Mouse (Mus musculus): Measurements from ENCODE around the gene Fbxl18.
"Not testable (repeated sequence)": the region's sequence is repeated elsewhere in the genome, so short reads cannot be mapped to it uniquely, and the experiment has no call there.

Fbxl18 gene

DNA sequence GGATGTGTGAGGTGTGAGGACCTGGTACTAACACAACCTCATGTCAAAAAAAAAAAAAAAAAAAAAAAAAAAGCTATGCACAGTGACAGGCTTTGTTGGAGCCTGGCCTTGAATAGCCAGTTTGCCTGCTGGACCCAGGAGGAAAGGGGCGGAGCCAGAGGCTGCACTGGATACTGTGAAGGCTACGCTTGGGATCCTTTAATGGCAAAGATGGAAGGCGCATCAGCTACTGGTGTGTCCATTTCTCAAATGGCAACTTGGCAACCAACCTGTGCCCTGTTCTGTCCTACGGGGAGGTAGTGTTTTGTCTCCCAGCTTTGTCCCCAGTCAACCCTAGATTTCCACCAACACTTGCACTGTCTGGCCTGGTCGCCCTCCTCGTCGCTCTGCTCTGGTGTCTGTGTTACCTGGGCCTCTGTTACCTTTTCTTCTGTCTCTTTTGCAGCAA lies 6.2 kb upstream of the Fbxl18 start:
- intact Hi-C loops (cut with DNase I): no loop called here

DNA sequence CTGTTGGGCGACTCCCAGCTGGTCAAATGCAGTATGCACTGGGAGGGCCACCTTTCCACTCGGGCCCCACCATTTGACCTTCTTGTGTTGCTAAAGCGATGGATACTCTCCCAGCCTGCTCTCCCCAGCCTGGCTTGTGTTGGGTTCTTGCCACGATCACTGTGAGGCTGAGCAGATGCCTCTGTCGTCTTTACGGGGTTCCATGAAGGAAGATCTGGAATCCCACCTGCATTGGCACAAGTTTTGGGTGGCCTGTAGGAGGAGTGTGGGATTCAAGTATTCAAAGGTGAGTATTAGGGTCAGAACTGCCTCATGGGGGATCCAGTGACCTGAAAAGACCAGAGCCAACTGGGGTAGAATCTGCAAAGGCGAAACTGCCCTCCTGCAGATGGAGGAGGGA lies 5.4 kb upstream of the Fbxl18 start:
- intact Hi-C loops (cut with DNase I): no loop called here

DNA sequence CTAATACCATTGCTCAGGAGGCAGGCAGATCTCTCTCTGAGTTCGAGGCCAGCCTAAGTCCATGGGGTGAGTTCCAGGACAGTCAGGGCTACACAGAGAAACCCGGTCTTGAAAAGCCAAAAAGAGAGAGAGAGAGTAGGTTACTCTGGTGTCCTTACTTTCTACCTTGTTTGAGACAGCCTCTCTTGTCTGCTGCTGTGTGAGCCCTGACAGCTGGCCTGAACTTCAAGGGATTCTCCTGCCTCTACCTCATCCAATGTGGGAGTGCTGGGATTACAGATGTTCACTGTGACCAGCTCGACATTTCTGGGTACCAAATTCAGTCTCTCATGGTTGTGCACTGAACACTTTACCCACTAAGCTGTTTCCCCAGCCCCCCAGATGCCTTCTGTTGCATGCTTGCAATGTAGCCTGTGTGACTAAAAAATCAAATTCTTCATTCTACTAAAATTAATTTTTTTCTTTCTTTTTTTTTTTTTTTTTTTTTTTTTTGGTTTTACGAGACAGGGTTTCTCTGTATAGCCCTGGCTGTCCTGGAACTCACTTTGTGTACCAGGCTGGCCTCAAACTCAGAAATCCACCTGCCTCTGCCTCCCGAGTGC lies 4.8 kb upstream of the Fbxl18 start:
- intact Hi-C loops (cut with DNase I): no loop called here

DNA sequence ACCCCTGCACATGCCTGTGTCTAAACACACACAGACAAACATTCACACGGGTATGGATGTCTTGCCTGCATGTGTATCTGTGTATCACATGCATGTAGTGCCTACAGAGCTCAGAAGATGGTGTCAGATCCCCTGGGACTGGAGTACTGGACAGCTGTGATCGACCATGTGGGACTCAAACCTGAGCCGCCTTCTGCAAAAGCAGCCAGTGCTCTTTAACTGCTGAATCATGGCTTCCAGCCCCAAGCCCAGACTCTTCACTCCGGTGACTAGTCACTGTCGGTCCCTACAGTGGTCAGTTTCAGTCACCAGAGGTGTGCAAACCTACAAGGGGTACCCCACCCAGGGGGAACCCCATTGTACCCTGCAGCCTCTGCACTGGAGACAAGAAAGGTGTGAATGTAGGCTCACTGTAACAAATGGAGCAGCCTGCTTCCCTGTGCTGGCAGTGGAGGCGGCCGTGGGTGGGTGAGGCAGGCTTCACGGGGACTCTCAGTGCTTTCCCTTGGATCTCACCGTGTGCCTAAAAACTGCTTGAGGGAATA lies 3.9 kb upstream of the Fbxl18 start:
- intact Hi-C loops (cut with DNase I): no loop called here

DNA sequence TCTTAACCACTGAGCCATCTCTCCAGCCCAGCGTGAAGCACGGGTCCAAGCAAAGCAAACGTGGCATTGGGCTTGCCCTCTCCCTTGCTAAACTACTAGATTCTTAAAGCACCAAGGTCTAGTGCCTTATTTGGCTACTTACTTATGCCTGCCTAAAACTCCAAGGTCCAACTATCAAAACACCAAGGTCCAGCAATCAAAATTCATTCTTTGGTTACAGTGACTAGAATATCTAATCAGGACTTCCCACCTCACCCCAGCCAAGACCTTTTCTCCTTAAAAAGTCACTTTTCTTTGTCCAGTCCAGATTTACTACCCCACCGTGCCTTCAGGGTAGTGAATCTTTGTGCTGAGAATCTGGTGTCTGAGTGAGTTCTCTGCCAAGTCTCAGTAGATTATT lies 3.1 kb upstream of the Fbxl18 start:
- intact Hi-C loops (cut with DNase I): no loop called here

DNA sequence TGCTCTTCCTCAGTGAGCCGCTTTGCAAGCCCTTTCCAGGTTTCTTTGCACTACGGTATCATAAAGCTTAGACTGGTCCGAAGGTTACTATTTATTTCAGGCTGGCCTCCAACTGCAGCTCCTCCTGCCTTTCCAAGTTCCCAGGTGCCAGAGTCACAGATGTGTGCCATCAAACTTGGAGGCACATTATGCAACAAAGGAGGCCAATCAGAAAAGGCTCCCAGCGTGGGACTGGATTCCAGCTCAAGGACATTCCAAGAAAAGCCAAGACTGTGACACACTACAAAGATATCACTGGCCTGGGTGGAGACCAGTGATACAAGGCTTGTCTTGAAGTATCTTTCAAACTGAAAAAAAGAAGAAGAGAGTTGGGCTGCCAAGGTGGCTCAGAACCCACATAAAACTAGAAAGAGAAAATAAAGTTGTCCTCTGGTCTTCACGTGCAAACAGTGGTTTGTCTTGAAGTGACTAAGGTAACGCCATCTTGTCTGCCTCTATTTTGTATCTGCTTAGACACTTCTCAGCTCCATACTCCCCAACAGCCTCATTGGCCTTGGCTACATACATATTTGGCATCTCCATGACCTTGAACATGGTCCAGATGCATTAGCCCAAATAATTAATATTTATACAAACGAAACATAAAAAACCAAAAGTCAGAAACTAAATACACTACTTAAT lies 2.5 kb upstream of the Fbxl18 start:
- intact Hi-C loops (cut with DNase I): no loop called here

DNA sequence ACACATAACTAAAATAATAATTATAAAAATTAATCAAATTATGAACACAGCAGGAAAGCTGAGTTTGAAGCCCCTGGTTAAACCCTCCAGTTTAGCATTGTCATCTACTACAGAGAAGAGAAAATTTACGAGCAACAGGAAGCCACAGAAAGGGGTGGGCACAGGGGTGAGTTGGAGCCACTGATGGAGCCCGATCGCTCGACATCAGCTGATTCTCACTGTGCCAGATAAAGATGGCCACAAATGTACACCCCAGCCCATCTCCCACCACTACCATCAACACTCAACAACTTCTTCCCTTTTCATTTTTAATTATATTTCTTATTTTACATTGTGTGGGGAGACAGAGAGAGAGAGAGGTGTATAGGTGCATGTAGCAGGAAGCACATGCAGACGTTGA lies 1.5 kb upstream of the Fbxl18 start:
- intact Hi-C loops (cut with DNase I): no loop called here

DNA sequence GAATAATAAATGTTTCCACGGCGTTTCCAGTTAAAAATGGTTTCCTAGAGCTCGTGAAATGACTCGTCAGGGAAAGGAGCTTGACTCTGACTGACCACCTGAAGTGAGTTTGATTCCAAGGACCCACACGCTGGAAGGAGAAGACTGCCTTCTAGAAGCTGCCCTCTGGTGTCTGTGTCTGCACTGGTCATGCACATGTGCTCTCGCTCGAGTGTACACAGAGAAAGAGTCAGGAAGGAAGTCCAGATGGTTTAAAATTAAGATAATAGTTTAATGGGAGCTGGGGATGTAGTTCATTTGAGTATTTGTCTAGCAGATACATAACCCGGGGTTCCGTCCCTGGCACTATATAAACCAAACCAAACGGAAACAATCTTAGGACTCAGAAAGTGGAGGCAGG lies 971 bp upstream of the Fbxl18 start:
- intact Hi-C loops (cut with DNase I): no loop called here

DNA sequence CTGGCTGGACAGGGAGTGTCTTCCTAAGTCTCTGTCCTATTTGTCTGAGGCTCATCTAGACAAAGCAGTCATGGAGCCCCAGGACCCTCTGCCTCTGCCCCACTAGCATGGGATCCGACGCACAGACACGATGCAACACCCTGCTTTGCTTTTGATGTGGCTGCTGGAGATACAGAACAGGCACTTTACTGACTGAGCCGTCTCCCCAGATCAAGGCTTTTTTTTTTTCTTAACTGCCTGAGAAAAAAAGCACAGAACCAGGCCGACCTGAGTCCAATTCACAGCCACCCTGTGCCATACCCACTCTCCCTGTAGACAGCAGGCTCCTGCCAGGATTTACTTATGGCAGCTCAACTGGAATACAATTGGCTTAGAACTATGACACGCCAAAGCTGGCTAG lies 3.8 kb downstream of the Fbxl18 start:
- intact Hi-C loops (cut with DNase I): no loop called here

DNA sequence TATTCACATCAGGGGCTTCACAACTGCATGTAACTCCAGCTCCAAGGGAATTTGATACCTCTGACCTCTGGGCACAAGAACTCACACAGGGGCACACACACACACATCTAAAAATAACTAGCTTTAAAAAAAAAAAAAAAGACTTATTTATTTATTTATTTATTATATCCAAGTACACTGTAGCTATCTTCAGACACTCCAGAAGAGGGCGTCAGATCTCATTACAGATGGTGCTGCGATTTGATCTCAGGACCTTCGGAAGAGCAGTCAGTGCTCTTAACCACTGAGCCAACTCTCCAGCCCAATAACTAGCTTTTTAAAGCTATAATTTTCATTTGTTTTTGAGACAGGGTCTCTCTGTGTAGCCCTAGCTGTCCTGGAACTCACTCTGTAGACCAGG lies 7.7 kb downstream of the Fbxl18 start:
- intact Hi-C loops (cut with DNase I): not testable (repeated sequence)

DNA sequence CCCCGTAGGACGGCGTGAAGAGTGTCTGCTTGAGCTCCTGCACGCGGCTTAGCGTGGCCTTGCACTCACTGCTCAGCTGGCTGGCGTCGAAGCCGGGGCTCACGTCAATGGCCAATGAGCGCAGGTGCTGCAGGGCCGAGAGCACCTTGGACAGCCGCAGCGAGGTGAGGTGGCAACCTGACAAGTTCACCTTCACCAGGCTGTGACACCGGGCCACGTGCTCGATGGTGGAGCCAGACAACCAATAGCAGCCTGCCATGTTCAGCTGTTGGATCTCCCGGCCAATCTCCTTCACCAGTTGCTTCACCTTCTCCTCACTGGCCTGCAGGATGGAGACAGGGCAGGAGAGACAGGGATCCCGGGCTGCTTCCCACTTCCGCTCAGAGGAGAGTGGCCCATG lies 8.5 kb downstream of the Fbxl18 start:
- intact Hi-C loops (cut with DNase I): no loop called here

DNA sequence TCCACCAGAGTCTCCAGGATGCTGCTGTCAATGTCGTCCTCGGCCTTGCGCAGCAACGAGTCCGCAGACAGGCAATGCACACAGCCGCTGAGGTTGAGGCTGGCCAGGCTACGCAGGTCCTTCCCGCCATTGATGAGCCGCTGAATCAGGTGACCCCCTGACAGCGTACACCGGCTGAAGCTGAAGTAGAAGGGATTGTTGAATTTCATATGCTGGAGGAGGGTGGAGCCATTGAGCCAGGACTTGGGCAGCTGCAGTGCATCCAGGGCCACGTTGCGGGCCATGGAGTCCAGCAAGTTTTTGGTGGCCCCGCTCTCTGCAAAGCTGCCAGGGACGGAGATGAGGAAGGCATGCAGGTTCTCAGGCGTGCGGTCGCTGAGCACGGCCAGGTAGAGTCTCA lies 9.0 kb downstream of the Fbxl18 start:
- intact Hi-C loops (cut with DNase I): no loop called here

DNA sequence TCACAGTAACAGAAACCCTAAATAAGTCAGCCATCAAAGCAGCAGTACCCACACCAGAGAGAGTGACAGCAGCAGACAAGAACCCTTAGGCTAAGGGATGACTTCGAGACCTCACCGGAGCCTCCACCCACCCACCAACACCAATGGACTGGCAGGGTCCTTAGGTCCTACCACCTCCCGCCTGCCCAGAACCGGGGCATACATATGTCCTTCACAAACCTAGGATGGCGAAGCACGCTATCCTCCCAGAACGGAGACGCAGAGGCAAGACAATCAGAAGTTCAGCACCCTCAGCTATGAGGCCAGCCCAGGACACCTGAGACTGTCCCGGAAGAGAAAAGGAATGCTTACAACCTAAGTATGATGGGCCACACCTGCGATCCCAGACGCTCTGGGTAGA lies 12.8 kb downstream of the Fbxl18 start:
- intact Hi-C loops (cut with DNase I): no loop called here

DNA sequence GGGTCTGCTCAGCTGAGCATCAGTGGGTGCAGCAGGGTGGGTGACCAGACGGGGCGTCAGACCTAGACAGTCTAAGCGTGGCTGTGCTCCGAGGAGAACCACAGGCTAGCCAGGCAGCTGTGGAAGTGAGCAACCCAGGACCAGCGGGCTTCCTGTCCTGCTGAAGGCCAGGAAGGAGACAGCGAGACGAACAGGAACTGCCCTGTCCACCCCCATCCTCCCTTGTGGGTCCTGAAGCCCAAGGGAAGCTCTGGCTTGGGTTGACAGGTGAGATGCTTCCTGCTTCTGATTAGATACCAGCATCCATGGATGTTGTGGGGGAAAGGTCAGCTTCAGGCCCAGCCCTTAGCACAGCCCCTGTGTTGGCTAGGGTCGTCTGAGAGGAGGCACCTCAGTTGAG lies 13.3 kb downstream of the Fbxl18 start:
- intact Hi-C loops (cut with DNase I): no loop called here

DNA sequence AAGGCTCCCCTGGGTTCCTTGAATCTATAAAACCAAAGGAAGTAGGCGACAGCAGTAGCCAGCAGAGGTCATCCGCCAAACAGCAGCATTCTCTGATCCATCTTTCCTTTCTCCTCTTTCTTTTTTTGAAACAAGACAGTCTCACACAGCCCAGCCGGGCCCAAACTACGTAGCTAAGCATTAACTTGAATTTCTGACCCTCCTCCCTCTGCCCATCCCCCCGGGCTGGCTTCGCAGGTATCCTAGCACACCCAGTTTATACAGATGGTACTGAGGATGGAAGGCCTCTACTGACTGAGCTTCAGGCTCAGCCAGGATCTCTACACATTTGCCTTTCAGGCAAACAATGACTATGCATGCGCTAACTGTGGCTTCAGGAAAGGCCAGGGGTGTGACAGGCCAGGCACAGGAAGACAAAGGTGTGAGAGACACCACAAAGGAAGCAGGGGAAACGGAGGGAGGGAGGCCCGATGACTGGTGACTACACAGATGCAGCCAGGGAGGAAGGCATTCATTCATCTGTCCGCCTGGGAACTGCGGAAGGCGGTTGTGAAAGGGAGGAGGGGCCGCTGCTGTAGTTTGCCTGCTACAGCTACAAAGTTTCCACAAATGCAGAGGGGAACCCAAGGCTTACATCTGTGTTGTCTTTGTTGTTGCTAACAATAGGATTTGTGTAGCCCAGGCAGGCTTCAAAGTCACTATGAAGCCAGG lies 14.3 kb downstream of the Fbxl18 start:
- intact Hi-C loops (cut with DNase I): no loop called here

DNA sequence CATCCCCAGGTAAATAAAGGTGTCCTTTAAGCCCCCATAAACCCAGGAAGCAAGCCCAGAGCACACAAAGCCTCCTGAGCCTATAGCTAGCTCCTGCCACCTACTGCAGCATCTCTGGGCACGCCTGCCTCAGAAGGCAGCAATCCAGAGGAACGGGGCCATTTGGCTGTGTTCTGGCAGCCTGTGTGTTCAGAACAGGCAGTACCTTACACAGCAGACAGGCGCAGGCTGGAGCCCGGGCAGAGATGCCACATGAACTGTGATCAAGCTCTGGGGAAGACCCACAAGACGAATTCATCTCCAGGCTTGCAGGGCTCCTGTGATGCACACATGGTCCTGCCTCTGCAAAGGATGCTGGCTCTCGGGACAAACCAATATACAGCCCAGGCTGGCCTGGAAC lies 15.0 kb downstream of the Fbxl18 start:
- intact Hi-C loops (cut with DNase I): no loop called here

DNA sequence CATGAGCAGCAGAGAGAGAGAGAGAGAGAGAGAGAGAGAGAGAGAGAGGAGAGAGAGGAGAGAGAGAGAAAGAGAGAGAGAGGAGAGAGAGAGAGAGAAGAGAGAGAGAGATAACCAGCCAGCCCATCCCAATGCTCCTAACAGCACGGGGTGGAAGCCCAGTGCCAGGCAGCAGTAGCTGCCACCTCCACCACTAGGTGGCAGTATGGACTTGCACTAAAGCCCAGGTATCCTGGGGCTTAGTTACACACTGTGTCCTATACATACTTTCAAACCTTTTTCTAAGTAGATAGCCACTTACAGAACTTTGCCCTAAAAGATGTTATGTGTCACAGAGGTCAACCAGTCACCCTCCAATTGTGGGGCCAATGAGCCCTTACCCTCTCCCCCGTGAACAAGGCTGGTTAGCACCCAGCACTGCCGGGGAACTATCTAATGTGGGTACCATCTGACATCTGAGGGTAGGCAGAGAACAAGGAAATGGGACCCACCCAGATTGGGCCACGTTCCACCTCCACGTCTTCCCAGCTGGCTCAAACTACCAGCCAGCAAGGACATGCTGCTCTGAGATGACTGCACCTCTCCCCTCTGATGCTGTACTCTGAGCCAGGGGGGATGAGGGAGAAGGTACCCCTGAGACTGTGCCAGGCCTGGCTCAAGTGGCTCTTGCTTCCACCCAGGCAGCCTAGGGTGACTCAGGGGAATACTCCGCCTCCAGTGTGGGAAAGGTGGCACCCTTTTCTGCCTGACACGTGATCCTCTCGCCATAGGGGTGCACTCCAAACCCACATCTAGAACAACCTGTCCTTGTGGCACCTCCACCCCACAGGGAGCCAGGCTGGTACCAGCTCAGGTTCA lies 15.7 kb downstream of the Fbxl18 start:
- intact Hi-C loops (cut with DNase I): loop anchor here (2.0 to 10.0 kb wide), 3 partner anchors 53 to 188 kb away; no protein-coding TSS in a partner anchor

DNA sequence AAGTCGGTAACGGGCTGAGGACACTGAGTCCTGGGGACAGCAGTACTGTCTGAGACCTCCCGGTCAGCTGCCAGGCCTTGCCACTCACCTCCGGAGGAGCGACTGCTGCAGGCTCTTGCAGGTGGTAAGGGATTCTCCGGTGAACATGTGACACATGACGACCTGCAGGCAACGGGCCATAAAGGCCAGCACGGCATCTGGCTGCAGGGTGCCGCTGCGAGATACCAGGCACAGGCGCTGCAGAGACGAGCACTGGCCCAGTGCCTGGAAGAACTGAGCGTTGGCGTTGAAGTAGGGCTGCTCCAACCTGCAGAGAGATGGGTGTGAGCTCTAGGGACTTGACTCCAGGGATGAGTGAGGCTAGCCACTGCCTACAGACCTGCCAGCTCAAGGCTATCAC lies 16.7 kb downstream of the Fbxl18 start:
- intact Hi-C loops (cut with DNase I): loop anchor here (2.0 to 10.0 kb wide), 3 partner anchors 54 to 189 kb away; no protein-coding TSS in a partner anchor

DNA sequence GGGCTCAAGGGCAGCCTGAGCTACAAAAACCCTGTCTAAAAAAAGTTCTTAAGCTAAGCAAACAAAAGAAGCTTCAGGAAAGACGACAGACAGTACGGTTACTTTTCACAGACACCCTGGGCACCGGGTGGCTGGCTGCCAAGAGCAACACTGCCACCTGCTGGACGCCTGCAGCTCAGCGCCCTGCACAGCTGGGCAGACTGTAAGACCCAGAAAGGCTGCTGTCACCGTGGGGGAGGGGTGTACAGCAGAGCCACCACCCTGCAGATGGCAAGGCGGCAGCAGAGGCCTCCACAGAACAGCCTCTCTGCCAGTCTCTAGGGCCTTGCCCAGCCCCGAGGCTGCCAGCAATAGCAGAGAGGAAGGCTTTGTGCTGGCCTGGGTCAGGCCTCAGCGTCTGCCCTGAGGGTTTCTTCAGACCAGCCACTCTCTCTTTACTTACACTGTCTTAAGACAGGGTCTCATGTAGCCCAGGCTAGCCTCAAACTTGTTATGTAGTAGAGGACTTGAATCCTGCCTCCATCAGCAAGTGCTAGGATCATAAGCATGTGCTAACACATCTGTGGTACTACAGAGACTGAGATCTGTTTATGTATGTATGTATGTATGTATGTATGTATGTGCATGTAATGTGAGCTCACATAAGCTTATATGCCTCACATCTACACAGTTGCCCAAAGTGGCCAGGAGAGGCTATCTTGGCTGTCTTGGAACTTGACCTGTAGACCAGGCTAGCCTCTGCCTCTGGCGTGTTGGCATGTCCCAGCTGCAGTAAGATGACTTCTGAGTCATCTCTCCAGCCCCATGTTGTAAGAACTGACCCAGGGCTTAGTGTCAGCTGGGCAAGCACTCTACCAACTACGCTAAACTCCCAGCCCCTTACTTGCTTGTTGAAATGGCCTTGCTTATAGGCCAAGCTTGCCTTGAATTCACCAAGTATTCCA lies 17.6 kb downstream of the Fbxl18 start:
- intact Hi-C loops (cut with DNase I): loop anchor here (2.0 to 10.0 kb wide), 3 partner anchors 55 to 190 kb away; no protein-coding TSS in a partner anchor

DNA sequence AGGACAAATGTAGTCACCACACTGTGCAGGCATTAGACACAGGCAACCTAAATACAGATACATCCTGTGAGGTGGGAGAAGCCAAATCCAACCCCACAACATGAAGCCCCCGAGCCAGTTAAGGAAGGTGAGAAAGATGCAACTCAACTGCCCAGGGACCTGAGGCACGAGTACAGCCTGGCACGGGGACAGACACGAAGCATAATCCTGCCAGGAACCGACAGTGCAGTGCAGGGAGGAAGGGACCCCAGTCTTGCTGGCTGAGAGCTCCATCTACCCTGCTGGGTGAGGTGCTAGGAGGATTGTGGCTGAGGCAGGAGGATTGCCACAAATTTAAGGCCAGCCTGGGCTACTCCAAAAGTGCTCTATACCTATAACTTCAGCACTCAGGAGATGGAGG lies 18.3 kb downstream of the Fbxl18 start:
- intact Hi-C loops (cut with DNase I): loop anchor here (5.0 to 10.0 kb wide), 2 partner anchors 112 to 190 kb away; no protein-coding TSS in a partner anchor

All from adrenal gland (tissue).